Comparison of ENCODE assay signal across 9 mouse cellular contexts in genomic region chr11:100297801-100298200, GRCm38 (mm10). TPM values are rescaled to one million over a fixed set of nuclear protein-coding genes. Genes with fewer than 3 reads are reported as not detected.
A peak's percentile ranks its signal among the peaks of the same experiment; 100 is the strongest.
DNase-seq lines count a peak whose midpoint lies in the region; ATAC-seq and TF ChIP-seq lines count a peak whose summit lies in the region.
"Had no signal": no experiment of that assay in that cellular context is flagged by ENCODE, and none has a peak within 500 bp of the region (broad histone marks: within the 10 kb centered on the region; RNA-seq: fewer than 3 reads in every experiment).

No protein-coding gene starts in this region.

- no peak for ATAC-seq in kidney, embryonic 15.5 days (replicated peaks; ENCODE audit: low FRiP score)
- ATAC-seq in forebrain, embryonic 13.5 days, result no peak
- ATAC-seq in liver, embryonic 12.5 days, result no peak
- ATAC-seq in stomach, embryonic 15.5 days (ENCODE audit: insufficient read depth, low FRiP score, low read depth), result no peak

- no peak overlapping the region for H3K27ac ChIP-seq in kidney, embryonic 15.5 days
- H3K27ac ChIP-seq in ES-E14 (ENCODE audit: insufficient read depth, low read depth, low read length, poor library complexity, severe bottlenecking), result no peak overlapping the region
- no peak overlapping the region for H3K27ac ChIP-seq in forebrain, embryonic 13.5 days
- no peak overlapping the region for H3K27ac ChIP-seq in liver, embryonic 12.5 days
- H3K27ac ChIP-seq in stomach, embryonic 15.5 days, result no peak overlapping the region

- no peak for DNase-seq in kidney, adult 11 months
- no peak for DNase-seq in ES-E14 (ENCODE audit: low read depth, low spot score)
- DNase-seq in layer of hippocampus, adult 8-10 months (ENCODE audit: low spot score in 2 of 2), result no peak
- no peak for DNase-seq in adrenal gland, adult 18-20 months (ENCODE audit: low spot score in 2 of 2)

- no peak overlapping the region for H3K9ac ChIP-seq in kidney, embryonic 15.5 days
- H3K9ac ChIP-seq in ES-E14 (ENCODE audit: insufficient read depth, low read depth, low read length, poor library complexity, severe bottlenecking), result no peak overlapping the region
- no peak overlapping the region for H3K9ac ChIP-seq in forebrain, embryonic 13.5 days
- H3K9ac ChIP-seq in liver, embryonic 12.5 days, result no peak overlapping the region
- H3K9ac ChIP-seq in stomach, embryonic 15.5 days, result no peak overlapping the region; the same call in 1 of the 2 replicates

- in situ Hi-C loops in ES-E14 (cut with MboI; ENCODE audit: low sequenced_read_pairs in 2 of 2, unreplicated experiment in 2 of 2), result loop anchor here (5.0 to 25.0 kb wide), 6 partner anchors 93 to 910 kb away; partner anchors contain the start of genes Krt10 (in 1 of the 2) and Krt14 (in 1 of the 2)

- H3K4me2 ChIP-seq in kidney, embryonic 15.5 days, result peak overlapping the region; percentile 43
- peak overlapping the region; percentile 44 for H3K4me2 ChIP-seq in forebrain, embryonic 13.5 days
- H3K4me2 ChIP-seq in liver, embryonic 12.5 days, result peak overlapping the region; percentile 51
- H3K4me2 ChIP-seq in stomach, embryonic 15.5 days, result peak overlapping the region; percentile 47

- H3K36me3 ChIP-seq in kidney, embryonic 15.5 days, result no peaks in the 10 kb centered on the region
- no peaks in the 10 kb centered on the region for H3K36me3 ChIP-seq in ES-E14 (ENCODE audit: control insufficient read depth, insufficient read depth, low read length, poor library complexity, severe bottlenecking)
- H3K36me3 ChIP-seq in forebrain, embryonic 13.5 days (ENCODE audit: poor library complexity, severe bottlenecking), result no peaks in the 10 kb centered on the region
- no peaks in the 10 kb centered on the region for H3K36me3 ChIP-seq in liver, embryonic 12.5 days
- H3K36me3 ChIP-seq in stomach, embryonic 15.5 days, result no peaks in the 10 kb centered on the region

- no peaks in the 10 kb centered on the region for H3K9me3 ChIP-seq in kidney, embryonic 15.5 days (replicated peaks)
- no peaks in the 10 kb centered on the region for H3K9me3 ChIP-seq in ES-E14 (ENCODE audit: control insufficient read depth, insufficient read depth, low read depth, low read length)
- no peaks in the 10 kb centered on the region for H3K9me3 ChIP-seq in forebrain, embryonic 13.5 days (replicated peaks)
- no peaks in the 10 kb centered on the region for H3K9me3 ChIP-seq in liver, embryonic 12.5 days (replicated peaks)
- H3K9me3 ChIP-seq in stomach, embryonic 15.5 days, result no peaks in the 10 kb centered on the region

- no peak overlapping the region for H3K4me3 ChIP-seq in kidney, embryonic 15.5 days (replicated peaks)
- peak overlapping the region; percentile 15 to 56; a peak in 2 of 4 replicates for H3K4me3 ChIP-seq in ES-E14 (ENCODE audit: insufficient read depth in 1 of 2, low read depth in 1 of 2, low read length in 2 of 2, poor library complexity in 1 of 2, severe bottlenecking in 1 of 2)
- 0 out of 2 replicates have a peak overlapping the region, but pooled peaks have one; percentile 10 for H3K4me3 ChIP-seq in forebrain, embryonic 13.5 days
- H3K4me3 ChIP-seq in liver, embryonic 12.5 days, result peak overlapping the region; percentile 23; the same call in 1 of the 2 replicates
- 0 out of 2 replicates have a peak overlapping the region, but pooled peaks have one; percentile 4 for H3K4me3 ChIP-seq in stomach, embryonic 15.5 days (replicated peaks)

- 36% methylated on average over 5 of the region's 5 CpGs for WGBS in kidney, embryonic 15.5 days
- 39% methylated on average over 5 of the region's 5 CpGs for WGBS in forebrain, embryonic 13.5 days
- 23% methylated on average over 5 of the region's 5 CpGs for WGBS in liver, embryonic 12.5 days (ENCODE audit: insufficient replicate concordance)
- 24% methylated on average over 5 of the region's 5 CpGs for WGBS in stomach, embryonic 15.5 days

- H3K4me1 ChIP-seq in kidney, embryonic 15.5 days, result 0 out of 2 replicates have a peak, but pooled peaks cover 7% of the 10 kb centered on the region
- peaks cover 0 to 3% of the 10 kb centered on the region in 2 experiments; a peak in 2 of 4 replicates for H3K4me1 ChIP-seq in ES-E14 (ENCODE audit: control insufficient read depth in 2 of 2, insufficient read depth in 2 of 2, low read length in 2 of 2, poor library complexity in 1 of 2)
- H3K4me1 ChIP-seq in forebrain, embryonic 13.5 days, result peaks cover 10% of the 10 kb centered on the region
- H3K4me1 ChIP-seq in liver, embryonic 12.5 days, result peaks cover 8% of the 10 kb centered on the region
- H3K4me1 ChIP-seq in stomach, embryonic 15.5 days, result peaks cover 6% of the 10 kb centered on the region; the same call in 1 of the 2 replicates

- 0 out of 2 replicates have a peak, but pooled peaks cover 6% of the 10 kb centered on the region for H3K27me3 ChIP-seq in kidney, embryonic 15.5 days
- no peaks in the 10 kb centered on the region for H3K27me3 ChIP-seq in forebrain, embryonic 13.5 days
- peaks cover 32% of the 10 kb centered on the region; the same call in 1 of the 2 replicates for H3K27me3 ChIP-seq in liver, embryonic 12.5 days (replicated peaks)
- no peaks in the 10 kb centered on the region for H3K27me3 ChIP-seq in stomach, embryonic 15.5 days (replicated peaks)

TF ChIP-seq in ES-E14, 5 proteins besides CTCF, POLR2A, EP300 and RAD21:
- no peak for TF ChIP-seq CHD2 (IDR thresholded peaks at IDR 0.05; ENCODE audit: low read depth, low read length)
- no peak for TF ChIP-seq ZC3H11A (IDR thresholded peaks at IDR 0.05; ENCODE audit: borderline replicate concordance, low read depth, low read length)
- TF ChIP-seq HCFC1 (IDR thresholded peaks at IDR 0.05; ENCODE audit: borderline replicate concordance, insufficient read depth, low read length), result no peak
- no peak for TF ChIP-seq MAFK (IDR thresholded peaks at IDR 0.05; ENCODE audit: insufficient read depth, low read depth, low read length)

RNA-seq across cellular contexts. Expression of gene Eif1, which starts 21.9 kb away (rescaled TPM):
- 1,620 and 1,743 TPM in 2 replicates for polyA plus RNA-seq in kidney, embryonic 15.5 days (2015; fragmentation: Nextera tagmentation; extraction: Ambion mirVana)
- total RNA-seq in ES-E14 (2012; rRNA removed), result 322 and 326 TPM in 2 replicates
- 1,595 and 1,677 TPM in 2 replicates for polyA plus RNA-seq in forebrain, embryonic 13.5 days (2015; fragmentation: Nextera tagmentation; extraction: Ambion mirVana)
- polyA plus RNA-seq in liver, embryonic 12.5 days (2016; fragmentation: Nextera tagmentation; extraction: Ambion mirVana), result 1,823 and 1,858 TPM in 2 replicates
- polyA plus RNA-seq in stomach, embryonic 15.5 days (2015; fragmentation: Nextera tagmentation; extraction: Ambion mirVana), result 1,590 and 1,651 TPM in 2 replicates
- 100 to 1,000 TPM; 732 to 782 (median 741) TPM for total RNA-seq in layer of hippocampus, adult 8-10 months (2022)
- 1,000 to 10,000 TPM; 1,436 to 1,462 TPM for total RNA-seq in adrenal gland, adult 18-20 months (2021)

RNA-seq across cellular contexts. Expression of gene Krt42, which starts 28.1 kb away (rescaled TPM):
- polyA plus RNA-seq in kidney, embryonic 15.5 days (2015; fragmentation: Nextera tagmentation; extraction: Ambion mirVana), result not detected in 2 replicates
- 21.7 and 42.5 TPM in 2 replicates for total RNA-seq in ES-E14 (2012; rRNA removed)
- polyA plus RNA-seq in forebrain, embryonic 13.5 days (2015; fragmentation: Nextera tagmentation; extraction: Ambion mirVana), result not detected in 2 replicates
- not detected in 2 replicates for polyA plus RNA-seq in liver, embryonic 12.5 days (2016; fragmentation: Nextera tagmentation; extraction: Ambion mirVana)
- not detected in 2 replicates for polyA plus RNA-seq in stomach, embryonic 15.5 days (2015; fragmentation: Nextera tagmentation; extraction: Ambion mirVana)
- not detected for total RNA-seq in layer of hippocampus, adult 8-10 months (2022)
- not detected for total RNA-seq in adrenal gland, adult 18-20 months (2021)
- polyA plus RNA-seq: embryonic facial prominence, embryonic 11.5 days had no signal

RNA-seq across cellular contexts. Expression of gene Gast, which starts 36.4 kb away (rescaled TPM):
- not detected in 2 replicates for polyA plus RNA-seq in kidney, embryonic 15.5 days (2015; fragmentation: Nextera tagmentation; extraction: Ambion mirVana)
- total RNA-seq in ES-E14 (2012; rRNA removed), result 1.6 and 2.9 TPM in 2 replicates
- 0.56 and 0.89 TPM in 2 replicates for polyA plus RNA-seq in forebrain, embryonic 13.5 days (2015; fragmentation: Nextera tagmentation; extraction: Ambion mirVana)
- polyA plus RNA-seq in liver, embryonic 12.5 days (2016; fragmentation: Nextera tagmentation; extraction: Ambion mirVana), result not detected in 2 replicates
- 15.1 and 16.3 TPM in 2 replicates for polyA plus RNA-seq in stomach, embryonic 15.5 days (2015; fragmentation: Nextera tagmentation; extraction: Ambion mirVana)
- total RNA-seq in layer of hippocampus, adult 8-10 months (2022), result not detected
- not detected for total RNA-seq in adrenal gland, adult 18-20 months (2021)
- polyA plus RNA-seq: embryonic facial prominence, embryonic 11.5 days had no signal

RNA-seq across cellular contexts. Expression of gene Krt17, which starts 37.0 kb away (rescaled TPM):
- polyA plus RNA-seq in kidney, embryonic 15.5 days (2015; fragmentation: Nextera tagmentation; extraction: Ambion mirVana), result 0.51 and 2.4 TPM in 2 replicates
- 3.2 and 8.5 TPM in 2 replicates for total RNA-seq in ES-E14 (2012; rRNA removed)
- 0.19 and 0.37 TPM in 2 replicates for polyA plus RNA-seq in forebrain, embryonic 13.5 days (2015; fragmentation: Nextera tagmentation; extraction: Ambion mirVana)
- polyA plus RNA-seq in liver, embryonic 12.5 days (2016; fragmentation: Nextera tagmentation; extraction: Ambion mirVana), result 0.27 and 0.30 TPM in 2 replicates
- polyA plus RNA-seq in stomach, embryonic 15.5 days (2015; fragmentation: Nextera tagmentation; extraction: Ambion mirVana), result 24.8 and 28.8 TPM in 2 replicates
- total RNA-seq in layer of hippocampus, adult 8-10 months (2022), result not detected
- not detected for total RNA-seq in adrenal gland, adult 18-20 months (2021)

RNA-seq across cellular contexts. Expression of gene Krt16, which starts 49.1 kb away (rescaled TPM):
- polyA plus RNA-seq in kidney, embryonic 15.5 days (2015; fragmentation: Nextera tagmentation; extraction: Ambion mirVana), result 0.55 TPM in 1 of 2 replicates, not detected in the other
- total RNA-seq in ES-E14 (2012; rRNA removed), result 0.31 and 0.69 TPM in 2 replicates
- polyA plus RNA-seq in forebrain, embryonic 13.5 days (2015; fragmentation: Nextera tagmentation; extraction: Ambion mirVana), result not detected in 2 replicates
- polyA plus RNA-seq in liver, embryonic 12.5 days (2016; fragmentation: Nextera tagmentation; extraction: Ambion mirVana), result not detected in 2 replicates
- polyA plus RNA-seq in stomach, embryonic 15.5 days (2015; fragmentation: Nextera tagmentation; extraction: Ambion mirVana), result 0.68 and 0.80 TPM in 2 replicates
- total RNA-seq in layer of hippocampus, adult 8-10 months (2022), result not detected
- total RNA-seq in adrenal gland, adult 18-20 months (2021), result not detected
- polyA plus RNA-seq: embryonic facial prominence, embryonic 11.5 days had no signal
